Mouse (Mus musculus): Measurements from ENCODE around the gene Ascc1. TPM values are rescaled to one million over a fixed set of nuclear protein-coding genes. Genes with fewer than 3 reads are reported as not detected.
"Not testable (repeated sequence)": the region's sequence is repeated elsewhere in the genome, so short reads cannot be mapped to it uniquely, and the experiment has no call there.

Ascc1 gene
- polyA plus RNA-seq, 1 experiment from 2014 or later, result 38.0 TPM

DNA sequence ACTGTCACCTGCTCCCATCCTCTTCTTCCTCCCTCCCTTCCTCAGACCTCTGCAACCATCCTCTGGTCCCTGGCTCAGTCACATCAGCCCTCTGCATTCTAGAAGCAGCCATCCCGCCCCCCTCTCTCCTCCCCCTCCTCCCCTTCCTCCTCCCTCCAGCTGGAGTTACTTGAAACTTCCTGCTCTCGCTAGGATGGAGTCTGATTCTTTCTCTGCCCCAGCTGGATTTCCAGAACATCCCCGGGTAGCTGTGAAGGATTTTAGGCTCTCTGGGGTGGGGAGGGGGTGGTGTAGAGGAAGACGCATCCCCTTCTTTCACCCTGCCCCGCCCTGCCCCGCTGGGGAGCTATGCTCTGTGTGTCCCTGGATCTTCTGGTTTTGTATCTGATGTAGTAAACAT, 130.9 kb downstream of the Ascc1 start:
- Histone ChIP-seq H3K9me3 (replicated peaks) (no peaks in the 10 kb centered on the region), H3K9ac (no peak overlapping the region), H3K4me1 (peaks cover 4% of the 10 kb centered on the region; the same call in 1 of the 2 replicates), H3K4me3 (no peak overlapping the region), H3K27me3 (no peaks in the 10 kb centered on the region), H3K27ac (no peak overlapping the region), H3K36me3 (peaks cover 1% of the 10 kb centered on the region), H3K4me2 (replicated peaks) (no peak overlapping the region)
- 34% methylated on average over 6 of the region's 6 CpGs for whole genome bisulfite sequencing
- ATAC-seq (ENCODE audit: low FRiP score), result no peak

DNA sequence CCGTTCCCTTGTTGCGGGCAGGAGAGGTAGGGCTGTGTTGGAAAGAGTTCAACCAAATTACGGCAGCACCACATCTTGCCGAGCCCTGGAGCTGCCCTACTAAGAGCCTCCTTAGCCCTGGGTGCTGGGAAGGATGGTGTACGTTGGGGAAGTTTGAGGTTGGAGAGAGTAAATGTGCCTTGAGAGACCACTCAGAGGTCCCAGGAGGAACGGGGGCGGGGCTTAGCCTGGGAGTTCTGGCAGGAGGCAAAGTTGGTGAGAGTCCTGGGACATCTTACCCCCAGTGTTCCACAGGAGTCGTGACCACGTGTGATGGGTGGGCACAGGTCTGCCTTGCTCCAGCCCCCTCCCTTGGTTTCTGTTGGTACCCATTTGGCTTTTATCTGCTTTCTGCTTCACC, 131.6 kb downstream of the Ascc1 start:
- H3K27ac ChIP-seq, result no peak overlapping the region
- no peak overlapping the region for H3K4me2 ChIP-seq (replicated peaks)
- no peak overlapping the region for H3K4me3 ChIP-seq
- no peak overlapping the region for H3K9ac ChIP-seq
- H3K36me3 ChIP-seq, result no peaks in the 10 kb centered on the region; the same call in none of the 2 replicates
- ATAC-seq (ENCODE audit: low FRiP score), result no peak
- no peaks in the 10 kb centered on the region for H3K9me3 ChIP-seq (replicated peaks)
- peaks cover 4% of the 10 kb centered on the region; the same call in 1 of the 2 replicates for H3K4me1 ChIP-seq
- 54% methylated on average over 9 of the region's 9 CpGs for WGBS
- no peaks in the 10 kb centered on the region for H3K27me3 ChIP-seq

DNA sequence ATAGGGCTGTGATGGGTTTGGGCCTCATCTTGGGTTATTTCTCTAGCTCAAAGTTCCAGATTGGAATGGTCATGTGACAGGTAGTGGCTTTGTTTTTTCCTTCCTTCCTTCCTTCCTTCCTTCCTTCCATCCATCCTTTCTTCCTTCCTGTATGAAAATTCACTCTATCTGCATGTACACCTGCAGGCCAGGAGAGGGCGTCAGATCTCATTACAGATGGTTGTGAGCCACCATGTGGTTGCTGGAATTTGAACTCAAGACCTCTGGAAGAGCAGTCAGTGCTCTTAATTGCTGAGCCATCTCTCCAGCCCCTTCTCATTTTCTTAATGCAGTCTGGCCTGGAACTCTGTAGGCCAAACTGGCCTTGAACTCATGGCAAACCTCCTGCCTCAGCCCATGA, 133.4 kb downstream of the Ascc1 start:
- not testable (repeated sequence) for H3K27ac ChIP-seq; H3K4me1 ChIP-seq; H3K9me3 ChIP-seq (replicated peaks); H3K4me3 ChIP-seq; ATAC-seq (ENCODE audit: low FRiP score); H3K9ac ChIP-seq; H3K4me2 ChIP-seq (replicated peaks); H3K27me3 ChIP-seq; H3K36me3 ChIP-seq
- 53% methylated on average over 1 of the region's 1 CpGs for WGBS

- Histone ChIP-seq H3K27ac (no peak overlapping the region), H3K9me3 (replicated peaks) (no peaks in the 10 kb centered on the region), H3K4me2 (replicated peaks) (no peak overlapping the region), H3K27me3 (no peaks in the 10 kb centered on the region), H3K4me1 (peaks cover 4% of the 10 kb centered on the region; the same call in 1 of the 2 replicates), H3K4me3 (no peak overlapping the region), H3K9ac (no peak overlapping the region), H3K36me3 (no peaks in the 10 kb centered on the region; the same call in 1 of the 2 replicates)
- no peak for ATAC-seq (ENCODE audit: low FRiP score)
- WGBS, result 77% methylated on average over 7 of the region's 7 CpGs
Measured at GRCm38 (mm10) chr10:60136935-60137334, 134.3 kb downstream of the Ascc1 start.

- 95% methylated on average over 5 of the region's 5 CpGs for WGBS
- no peak overlapping the region for H3K4me3 ChIP-seq
- no peaks in the 10 kb centered on the region for H3K27me3 ChIP-seq
- no peak overlapping the region for H3K4me2 ChIP-seq (replicated peaks)
- no peak for ATAC-seq (ENCODE audit: low FRiP score)
- H3K27ac ChIP-seq, result no peak overlapping the region
- H3K9ac ChIP-seq, result no peak overlapping the region
- H3K4me1 ChIP-seq, result peaks cover 2% of the 10 kb centered on the region; the same call in 1 of the 2 replicates
- H3K9me3 ChIP-seq (replicated peaks), result no peaks in the 10 kb centered on the region
- H3K36me3 ChIP-seq, result no peaks in the 10 kb centered on the region
Measured at GRCm38 (mm10) chr10:60138680-60139079, 136.1 kb downstream of the Ascc1 start.

- no peak overlapping the region for H3K9ac ChIP-seq
- no peak overlapping the region for H3K4me2 ChIP-seq (replicated peaks)
- H3K36me3 ChIP-seq, result no peaks in the 10 kb centered on the region
- H3K9me3 ChIP-seq (replicated peaks), result no peaks in the 10 kb centered on the region
- H3K27ac ChIP-seq, result no peak overlapping the region
- H3K4me3 ChIP-seq, result no peak overlapping the region
- no peaks in the 10 kb centered on the region for H3K27me3 ChIP-seq
- 88% methylated on average over 4 of the region's 4 CpGs for WGBS
- no peak for ATAC-seq (ENCODE audit: low FRiP score)
- no peaks in the 10 kb centered on the region for H3K4me1 ChIP-seq
Measured at GRCm38 (mm10) chr10:60140751-60141150, 138.1 kb downstream of the Ascc1 start.

DNA sequence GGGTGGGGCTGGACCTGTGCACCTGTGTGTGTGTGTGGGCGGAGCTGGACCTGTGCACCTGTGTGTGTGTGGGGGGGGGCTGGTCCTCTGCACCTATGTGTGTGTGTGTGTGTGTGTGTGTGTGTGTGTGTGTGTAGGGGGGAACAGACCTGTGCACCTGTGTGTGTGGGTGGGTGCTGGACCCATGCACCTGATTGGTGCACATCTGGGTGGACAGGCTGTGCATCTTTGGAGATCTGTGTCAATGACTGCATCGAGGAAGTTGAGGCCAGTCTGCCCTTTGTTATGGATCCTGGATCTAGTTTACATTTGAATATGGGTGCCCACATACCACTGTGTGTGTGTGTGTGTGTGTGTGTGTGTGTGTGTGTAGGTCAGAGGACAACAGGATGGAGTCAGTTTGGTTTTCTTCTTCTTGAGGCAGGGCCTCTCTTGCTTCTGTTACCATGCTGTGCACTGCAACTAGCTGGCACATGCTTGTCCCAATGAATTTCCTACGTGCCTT, 139.1 kb downstream of the Ascc1 start:
- ATAC-seq (ENCODE audit: low FRiP score), result no peak
- H3K36me3 ChIP-seq, result no peaks in the 10 kb centered on the region
- H3K4me1 ChIP-seq, result no peaks in the 10 kb centered on the region; the same call in 1 of the 2 replicates
- H3K4me3 ChIP-seq, result no peak overlapping the region
- H3K4me2 ChIP-seq (replicated peaks), result no peak overlapping the region
- no peaks in the 10 kb centered on the region; the same call in 1 of the 2 replicates for H3K27me3 ChIP-seq
- no peak overlapping the region for H3K27ac ChIP-seq
- H3K9ac ChIP-seq, result no peak overlapping the region
- H3K9me3 ChIP-seq (replicated peaks), result no peaks in the 10 kb centered on the region
- WGBS, result 96% methylated on average over 3 of the region's 3 CpGs

DNA sequence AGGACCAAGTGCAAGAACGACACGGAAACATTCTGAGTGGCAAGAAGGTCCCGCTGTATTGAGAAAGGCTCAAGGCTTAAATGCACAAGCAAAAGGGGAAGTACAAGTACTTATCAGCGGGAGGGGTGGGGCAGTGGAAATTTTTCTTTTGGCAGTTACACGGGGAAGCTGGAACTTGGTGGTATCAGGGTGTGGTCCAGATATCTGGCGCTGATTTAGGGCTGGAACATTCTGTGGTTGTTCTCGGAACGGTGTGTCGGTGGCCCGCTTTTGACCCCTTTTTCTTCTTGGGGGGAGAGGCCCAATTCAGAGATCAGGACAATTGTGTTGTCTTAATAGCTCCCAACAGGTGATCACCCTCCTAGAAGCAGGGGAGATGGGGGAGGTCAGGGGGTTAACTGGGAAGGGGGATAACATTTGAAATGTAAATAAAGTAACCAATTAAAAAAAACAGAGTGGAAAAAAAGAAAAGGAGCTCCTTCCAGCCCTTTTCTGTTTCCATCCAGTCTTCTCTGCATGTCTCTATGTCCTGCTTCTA, 145.0 kb downstream of the Ascc1 start:
- H3K4me1 ChIP-seq; H3K27ac ChIP-seq; H3K9me3 ChIP-seq (replicated peaks); H3K9ac ChIP-seq; H3K4me3 ChIP-seq; ATAC-seq (ENCODE audit: low FRiP score); H3K27me3 ChIP-seq; H3K36me3 ChIP-seq; H3K4me2 ChIP-seq (replicated peaks): not testable (repeated sequence)
- WGBS, result 68% methylated on average over 10 of the region's 10 CpGs

DNA sequence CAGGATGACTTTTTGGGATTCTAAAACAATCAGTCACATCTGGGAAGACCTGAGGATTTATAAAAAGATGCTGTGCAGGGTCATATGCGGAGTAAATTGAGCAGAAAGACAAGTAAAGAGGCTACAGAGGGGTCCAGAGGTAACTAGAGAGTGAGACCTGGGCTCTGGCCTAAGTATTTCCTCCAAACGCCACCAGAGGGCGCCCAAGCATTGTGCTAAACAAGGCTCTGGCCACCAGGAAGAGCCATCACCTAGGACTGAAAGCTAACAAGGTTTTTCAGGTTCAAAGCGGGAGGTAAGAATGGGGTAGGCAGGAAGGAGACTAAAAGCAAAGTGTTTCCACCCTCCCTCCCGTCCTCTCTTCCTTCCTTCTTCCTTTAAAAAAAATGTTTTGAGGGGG, 145.5 kb downstream of the Ascc1 start:
- Histone ChIP-seq H3K4me3 (no peak overlapping the region), H3K27me3 (no peaks in the 10 kb centered on the region; the same call in 1 of the 2 replicates), H3K9ac (no peak overlapping the region), H3K4me2 (replicated peaks) (no peak overlapping the region), H3K9me3 (replicated peaks) (no peaks in the 10 kb centered on the region), H3K36me3 (no peaks in the 10 kb centered on the region), H3K4me1 (peaks cover 3% of the 10 kb centered on the region; the same call in 1 of the 2 replicates), H3K27ac (no peak overlapping the region)
- ATAC-seq (ENCODE audit: low FRiP score), result peak; percentile 55; the same call in 1 of the 2 replicates
- 4% methylated on average over 5 of the region's 5 CpGs for WGBS

Small RNA genes within 50 kb of the gene (microRNA-seq; reads per million reads assigned to microRNA genes)
- gene Mir6906, result not detected

Other genes with a start within 250 kb of the Ascc1 start
- gene Dnajb12, start 123.2 kb upstream of the Ascc1 start, polyA plus RNA-seq (2016; fragmentation: Nextera tagmentation; extraction: Ambion mirVana), result 23.8 and 24.7 TPM in 2 replicates
- gene Ddit4, start 51.0 kb upstream of the Ascc1 start, polyA plus RNA-seq (2016; fragmentation: Nextera tagmentation; extraction: Ambion mirVana), result 78.1 and 78.6 TPM in 2 replicates
- gene Anapc16, start 330 bp downstream of the Ascc1 start, polyA plus RNA-seq (2016; fragmentation: Nextera tagmentation; extraction: Ambion mirVana), result 113 and 119 TPM in 2 replicates
- gene Spock2, start 103.4 kb downstream of the Ascc1 start, polyA plus RNA-seq (2016; fragmentation: Nextera tagmentation; extraction: Ambion mirVana), result 35.4 and 38.6 TPM in 2 replicates
- 3.2 and 3.7 TPM in 2 replicates for gene Chst3, start 216.5 kb downstream of the Ascc1 start, polyA plus RNA-seq (2016; fragmentation: Nextera tagmentation; extraction: Ambion mirVana)